ENCODE assay signal across 8 mouse cellular contexts in genomic region chr11:61930098-61930517, GRCm38 (mm10). TPM values are rescaled to one million over a fixed set of nuclear protein-coding genes. Genes with fewer than 3 reads are reported as not detected.
DNase-seq lines count a peak whose midpoint lies in the region; ATAC-seq and TF ChIP-seq lines count a peak whose summit lies in the region.

Gene Akap10, minus strand, starts transcription at chr11:61930252.

- CTCF ChIA-PET in Patski (lab: Charles Lee), result no interaction called here

- peak within 1 kb of the TSS; percentile 72 for H3K4me2 ChIP-seq in hindbrain, embryonic 13.5 days

- peak; percentile 83 for DNase-seq in Patski (ENCODE audit: low read depth, low spot score)
- peak; percentile 95 to 96 for DNase-seq in cerebellum, postnatal 14 days
- DNase-seq in frontal cortex, postnatal 14 days (ENCODE audit: low spot score in 2 of 2), result peak; percentile 90 to 95
- DNase-seq in layer of hippocampus, postnatal 25 days (ENCODE audit: extremely low spot score in 1 of 2, low spot score in 1 of 2), result peak; percentile 87 to 89
- peak; percentile 95 for DNase-seq in lung, postnatal 25 days (ENCODE audit: low spot score)
- DNase-seq in retina, embryonic 14.5 days (ENCODE audit: low spot score), result peak; percentile 95
- peak; percentile 96 for DNase-seq in thymus, postnatal 4 days

- peak within 1 kb of the TSS; percentile 96 for H3K4me3 ChIP-seq in hindbrain, embryonic 13.5 days

- POLR2A ChIA-PET in Patski (lab: Charles Lee), result no interaction called here

- under 1% methylated on average over 43 of the region's 43 CpGs for WGBS in hindbrain, embryonic 13.5 days

- H3K4me1 ChIP-seq in hindbrain, embryonic 13.5 days (replicated peaks), result peaks cover 19% of the 10 kb centered on the region

- no peaks in the 10 kb centered on the region for H3K27me3 ChIP-seq in Patski
- no peaks in the 10 kb centered on the region for H3K27me3 ChIP-seq in hindbrain, embryonic 13.5 days

- no peak for TF ChIP-seq CTCF in Patski (IDR thresholded peaks at IDR 0.05)

- in situ Hi-C loops in Patski (cut with MboI; ENCODE audit: low pct_unique_long_range_greater_than_20kb), result loop anchor here (25.0 kb wide), 1 partner anchor 657 kb away; no protein-coding TSS in a partner anchor

- H3K9ac ChIP-seq in hindbrain, embryonic 13.5 days, result peak within 1 kb of the TSS; percentile 92

- H3K9me3 ChIP-seq in hindbrain, embryonic 13.5 days, result no peaks in the 10 kb centered on the region

- peak within 1 kb of the TSS; percentile 98 for H3K27ac ChIP-seq in hindbrain, embryonic 13.5 days

- no peaks in the 10 kb centered on the region for H3K36me3 ChIP-seq in hindbrain, embryonic 13.5 days

- ATAC-seq in Patski, result peak; percentile 93
- peak; percentile 93 for ATAC-seq in hindbrain, embryonic 13.5 days (ENCODE audit: low FRiP score)

RNA-seq across cellular contexts. Expression of gene Akap10, which starts in this region (rescaled TPM):
- 21.9 TPM for polyA plus RNA-seq in Patski (2021)
- 14.1 and 14.4 TPM in 2 replicates for polyA plus RNA-seq in hindbrain, embryonic 13.5 days (2015; fragmentation: Nextera tagmentation; extraction: Ambion mirVana)
- 10 to 100 TPM; 30.9 to 36.5 TPM for total RNA-seq in layer of hippocampus, postnatal 25 days (2021)

Comparison
In these comparisons a context has a peak if more than half of its experiments do, and no peak if none do; other contexts are left out.
1. Peak in every context shown above with its lines: DNase-seq, ATAC-seq, H3K4me3 ChIP-seq and H3K27ac ChIP-seq.